Mouse (Mus musculus): Measurements from ENCODE around the gene Zfp428.

- TF ChIP-seq CTCF (IDR thresholded peaks at IDR 0.05; ENCODE audit: low read depth, low read length) (no peak), POLR2A (IDR thresholded peaks at IDR 0.05; ENCODE audit: extremely low read depth, insufficient read depth, low read length) (no peak)
These were observed 22.8 kb downstream of the Zfp428 start for GRCm38 (mm10) chr7:24529580-24529979.
